Mouse (Mus musculus): Measurements from ENCODE around the gene Fbxl17.

Gene Fbxl17

DNA sequence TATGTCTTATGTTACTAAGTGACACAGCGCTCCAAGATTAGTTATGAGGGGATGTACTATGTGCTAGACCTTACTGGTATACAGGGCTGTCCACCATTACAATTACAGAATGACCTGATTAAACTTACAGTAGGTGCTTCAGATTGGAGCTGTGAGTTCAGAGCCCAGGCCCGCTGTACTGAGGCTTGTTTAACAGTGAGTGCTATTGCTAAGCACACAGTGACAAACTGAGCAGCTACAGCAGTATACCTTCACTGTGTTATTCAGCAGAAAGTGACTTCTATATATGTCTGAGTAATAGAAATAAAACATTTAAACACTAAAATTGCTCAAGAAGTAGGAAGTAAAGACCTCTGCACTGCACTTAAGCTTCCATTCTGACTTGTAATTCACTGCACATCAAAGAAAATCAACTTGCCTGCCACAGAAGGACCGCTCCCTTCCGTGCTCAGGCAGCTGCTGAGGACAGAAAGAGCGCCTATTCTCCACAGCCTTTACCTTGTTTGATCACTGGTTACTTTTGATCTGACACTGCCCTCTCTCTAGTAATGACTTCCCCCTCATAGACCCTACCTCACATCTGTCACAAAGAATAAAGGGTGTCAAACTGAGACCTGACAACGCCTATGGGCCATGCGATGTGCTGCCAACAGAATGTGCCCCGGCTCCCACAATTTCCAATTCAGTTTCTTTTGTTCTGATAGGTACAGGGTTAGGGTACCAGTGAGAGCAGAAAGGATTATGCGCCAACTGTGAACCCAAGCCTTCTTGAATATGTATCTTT lies 39.9 kb downstream of the Fbxl17 start:
- no peak for DNase-seq

GRCm38 (mm10) chr17:63458052-63458451 lies 41.8 kb downstream of the Fbxl17 start:
- no peak for DNase-seq

GRCm38 (mm10) chr17:63451311-63452006 lies 48.4 kb downstream of the Fbxl17 start:
- DNase-seq = no peak

GRCm38 (mm10) chr17:63447691-63448090 lies 52.1 kb downstream of the Fbxl17 start:
- no peak for DNase-seq

GRCm38 (mm10) chr17:63446971-63447679 lies 52.7 kb downstream of the Fbxl17 start:
- no peak for DNase-seq

GRCm38 (mm10) chr17:63445212-63445611 lies 54.6 kb downstream of the Fbxl17 start:
- DNase-seq = no peak

DNA sequence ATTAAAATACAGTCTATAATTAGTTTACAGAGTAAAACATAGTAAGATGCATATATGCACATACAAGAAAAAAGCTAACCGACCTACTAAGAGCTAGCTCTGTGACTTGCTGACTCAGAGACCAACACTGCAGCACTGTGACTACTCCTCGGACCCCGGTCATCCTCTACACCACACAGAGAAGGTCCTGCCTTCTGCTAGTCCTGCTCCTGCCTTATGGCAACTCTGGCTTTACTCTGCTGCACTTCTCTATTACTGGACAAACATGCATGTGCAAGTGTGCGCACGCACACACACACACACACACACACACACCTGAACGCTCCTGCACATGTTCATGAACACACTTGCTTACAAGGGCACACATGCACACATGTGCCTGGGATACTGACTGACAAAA lies 62.4 kb downstream of the Fbxl17 start:
- no peak for DNase-seq

GRCm38 (mm10) chr17:63434081-63434480 lies 65.7 kb downstream of the Fbxl17 start:
- no peak for DNase-seq

GRCm38 (mm10) chr17:63431650-63432049 lies 68.2 kb downstream of the Fbxl17 start:
- DNase-seq = no peak

- DNase-seq = no peak
Observed at GRCm38 (mm10) chr17:63430395-63431075, 69.3 kb downstream of the Fbxl17 start.

DNA sequence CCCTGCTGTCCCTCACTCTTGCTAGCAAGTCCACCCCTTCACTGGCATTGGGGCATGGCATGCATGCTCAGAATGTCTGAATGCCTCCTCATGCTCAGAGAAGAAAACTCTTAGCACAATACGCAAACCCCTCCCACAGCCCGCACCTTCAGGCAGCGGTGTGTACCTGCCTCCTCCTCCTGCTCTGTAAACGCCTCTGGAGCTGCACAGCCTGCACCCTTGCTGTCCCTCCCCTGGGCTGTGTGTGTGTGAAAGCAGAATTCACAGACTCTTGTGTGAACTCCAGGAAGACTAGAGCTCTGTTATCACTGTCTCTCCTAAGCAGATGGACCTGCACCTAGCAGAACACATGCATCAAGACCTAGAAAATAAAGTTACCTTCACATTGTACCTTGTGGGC lies 76.0 kb downstream of the Fbxl17 start:
- no peak for DNase-seq

- no peak for DNase-seq
Observed at GRCm38 (mm10) chr17:63422685-63423084, 77.1 kb downstream of the Fbxl17 start.

DNA sequence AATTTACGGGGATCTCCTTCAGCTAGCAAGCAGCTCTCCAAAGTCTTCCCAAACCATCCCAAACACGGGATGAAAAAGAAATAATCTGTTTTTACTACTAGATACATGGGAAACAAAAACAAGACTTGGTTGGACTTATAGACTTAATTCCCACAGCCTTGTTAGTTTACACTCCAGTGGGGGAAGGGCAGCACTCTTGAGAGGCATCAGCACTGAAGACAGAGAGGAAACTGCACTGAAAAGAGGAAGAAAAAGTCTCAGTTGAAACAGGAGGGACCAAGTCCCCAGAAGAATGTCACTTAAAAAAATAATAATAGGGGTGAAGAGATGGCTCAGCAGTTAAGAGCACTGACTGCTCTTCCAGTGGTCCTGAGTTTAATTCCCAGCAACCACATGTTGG lies 78.0 kb downstream of the Fbxl17 start:
- no peak for DNase-seq

DNA sequence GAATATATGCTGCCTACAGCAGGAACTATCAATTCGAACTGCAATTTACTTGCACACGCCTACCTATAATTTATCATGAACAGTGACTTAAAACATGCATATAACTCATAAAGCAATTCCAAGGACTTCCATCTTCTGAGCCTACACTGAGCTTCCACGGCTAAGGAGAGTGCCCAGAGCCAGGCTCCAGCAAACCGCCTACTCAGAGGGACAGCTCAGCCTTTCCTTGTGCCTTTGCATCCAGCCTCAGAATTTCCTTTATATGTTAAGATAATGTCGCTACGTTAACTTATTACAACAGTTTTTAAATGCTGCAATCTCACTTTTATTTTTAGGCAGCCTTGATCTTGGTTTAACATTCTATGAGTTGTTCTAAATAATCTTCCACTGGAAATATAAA lies 80.3 kb downstream of the Fbxl17 start:
- DNase-seq = no peak

DNA sequence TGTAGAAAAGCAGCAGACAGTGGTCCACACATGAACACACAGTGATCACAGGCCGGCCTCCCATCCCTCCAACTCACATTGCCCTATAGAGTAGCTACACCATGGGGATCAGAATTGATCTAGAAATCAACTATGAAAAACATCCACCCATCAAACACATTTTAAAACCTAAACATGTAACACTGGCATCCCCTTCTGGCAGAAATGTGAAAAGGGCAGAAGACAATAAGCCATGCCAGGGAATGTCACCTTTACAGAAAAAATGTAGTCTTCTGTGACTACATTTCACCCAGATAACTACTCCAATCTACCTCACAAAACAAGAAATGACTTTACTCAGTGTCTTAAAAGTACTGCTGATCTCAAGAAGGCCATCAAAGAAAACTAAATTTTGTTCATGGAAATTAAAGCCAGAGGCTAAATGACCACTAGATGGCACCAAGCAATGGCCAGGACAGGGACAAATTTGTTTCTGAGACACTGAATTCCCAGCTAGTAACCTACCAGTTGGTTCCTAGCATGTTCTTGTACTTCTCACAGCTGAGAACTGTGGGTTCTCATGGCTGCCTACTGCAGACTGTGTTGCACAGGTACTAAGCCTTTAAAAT lies 85.7 kb downstream of the Fbxl17 start:
- DNase-seq = no peak

DNA sequence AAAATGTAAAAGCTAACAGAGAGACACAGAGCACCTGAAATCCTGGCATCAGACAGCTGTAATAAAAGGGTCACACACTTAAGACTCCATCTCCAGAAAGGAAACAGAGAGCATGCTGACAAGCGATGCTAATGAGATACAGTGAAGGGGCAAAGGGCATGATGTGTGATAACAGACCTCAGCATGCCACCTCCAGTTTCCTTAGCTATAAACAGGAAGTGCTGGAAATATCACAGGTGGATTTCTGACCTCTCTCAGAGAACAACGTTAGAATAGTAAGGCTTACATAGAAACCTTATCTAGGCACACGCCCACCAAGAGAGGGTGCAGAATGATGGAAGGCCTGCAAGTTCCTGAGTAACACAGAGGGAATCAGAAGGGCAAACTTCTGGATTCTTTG lies 88.3 kb downstream of the Fbxl17 start:
- DNase-seq = no peak

GRCm38 (mm10) chr17:63410101-63410500 lies 89.7 kb downstream of the Fbxl17 start:
- no peak for DNase-seq

GRCm38 (mm10) chr17:63405955-63406354 lies 93.9 kb downstream of the Fbxl17 start:
- no peak for DNase-seq

DNA sequence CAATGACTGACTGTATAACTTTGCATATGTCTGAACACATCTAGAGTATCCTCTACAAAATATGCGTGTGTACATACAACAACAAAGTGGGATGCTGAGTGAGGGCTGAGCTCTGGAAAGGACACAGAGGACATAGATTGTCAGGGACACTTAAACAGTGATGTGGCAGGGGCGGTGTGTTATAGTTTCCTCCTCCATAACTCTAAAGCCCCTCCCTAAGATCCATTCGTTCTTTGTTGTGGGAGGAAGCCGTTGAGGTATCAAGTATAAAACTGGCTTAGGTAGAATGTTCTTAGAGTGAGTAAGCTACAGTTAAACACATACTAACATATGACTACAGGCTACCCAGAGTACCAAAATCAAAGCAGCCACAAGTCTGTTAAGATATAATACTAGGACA lies 94.3 kb downstream of the Fbxl17 start:
- no peak for DNase-seq

- no peak for DNase-seq
Observed at GRCm38 (mm10) chr17:63404968-63405367, 94.8 kb downstream of the Fbxl17 start.

DNA sequence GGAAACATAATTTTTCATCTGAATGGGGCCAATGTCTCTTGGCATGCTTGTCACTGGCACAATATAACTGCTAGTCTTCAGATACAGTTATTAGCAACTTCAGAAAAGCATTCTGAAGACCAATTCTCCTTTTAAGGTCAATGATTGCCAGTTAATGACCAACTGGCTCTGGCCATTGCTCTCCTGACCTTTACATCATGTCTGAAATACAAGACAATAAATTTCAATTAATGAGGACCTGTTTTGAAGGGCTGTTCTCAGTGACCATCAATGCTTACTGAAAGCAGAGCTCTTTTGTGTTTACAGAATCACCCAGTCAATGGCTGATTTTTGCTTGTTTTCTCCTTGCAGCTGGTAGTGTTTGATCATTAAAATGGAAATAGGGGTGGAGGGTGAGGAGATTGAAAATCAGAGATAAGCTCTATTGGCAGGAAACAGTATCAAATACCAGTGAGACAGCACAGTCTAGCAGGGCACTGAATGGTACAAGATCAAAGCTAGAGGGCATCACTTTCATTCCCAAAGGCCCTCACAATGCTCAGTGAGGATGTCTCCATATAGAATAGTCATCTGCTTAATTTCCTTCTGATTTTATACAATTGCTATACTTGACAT lies 95.9 kb downstream of the Fbxl17 start:
- no peak for DNase-seq
